Mouse (Mus musculus) cerebellum, adult 2 months (tissue): ENCODE results near the gene Gm5724. TPM values are rescaled to one million over a fixed set of nuclear protein-coding genes. Genes with fewer than 3 reads are reported as not detected.

Experiments used
- DNase-seq, 2 experiments: peaks; one replicate each; pipeline ENCODE4 v3.0.0; 2021
- H3K27ac ChIP-seq: fragments of 200-500 bp; 2 replicates; pipeline ENCODE4 v1.5.1; 2012; ENCODE audit warnings: low read length, control low read depth, inconsistent platforms; ENCODE audit not compliant: insufficient read depth
- H3K27me3 ChIP-seq: fragments of 200-500 bp; 2 replicates; pipeline ENCODE4 v1.6.1; 2012; ENCODE audit warnings: inconsistent platforms, mild to moderate bottlenecking, low read length, moderate library complexity; ENCODE audit not compliant: control insufficient read depth, insufficient read depth
- H3K4me1 ChIP-seq: fragments of 200-500 bp; 2 replicates; pipeline ENCODE4 v1.6.1; 2011; ENCODE audit warnings: low read length; ENCODE audit not compliant: control insufficient read depth, insufficient read depth
- H3K4me3 ChIP-seq: fragments of 200-500 bp; replicated peaks from 2 replicates; pipeline ENCODE3; 2011; ENCODE audit warnings: mild to moderate bottlenecking, low read depth, low read length, control low read depth; ENCODE audit not compliant: insufficient read depth
- CTCF ChIP-seq: fragments of 200-500 bp; IDR thresholded peaks from 2 replicates; pipeline ENCODE4 v1.5.1; 2011; ENCODE audit warnings: low read depth, mild to moderate bottlenecking, control low read depth, low read length, moderate library complexity, borderline replicate concordance; ENCODE audit not compliant: insufficient read depth
- POLR2A ChIP-seq: fragments of 200-500 bp; IDR thresholded peaks from 2 replicates; pipeline ENCODE4 v1.6.1; 2011; ENCODE audit warnings: low read length, control low read depth, borderline replicate concordance; ENCODE audit not compliant: insufficient read depth
- WGBS: fragments of 180-500 bp; shearing (Covaris S2); methylation state at CpG from one replicate; pipeline ENCODE4 v1.1.7; 2018; 5-methylcytosine and 5-hydroxymethylcytosine counted together
- polyA plus RNA-seq: library from polyadenylated mRNA; depleted of rRNA; stranded (reverse); fragments of >200 nt; gene quantifications from 2 replicates; pipeline ENCODE4 v1.2.3, GENCODE M21; 2012; rRNA removed

The Gm5724 gene
- not detected in 2 replicates for polyA plus RNA-seq

DNA sequence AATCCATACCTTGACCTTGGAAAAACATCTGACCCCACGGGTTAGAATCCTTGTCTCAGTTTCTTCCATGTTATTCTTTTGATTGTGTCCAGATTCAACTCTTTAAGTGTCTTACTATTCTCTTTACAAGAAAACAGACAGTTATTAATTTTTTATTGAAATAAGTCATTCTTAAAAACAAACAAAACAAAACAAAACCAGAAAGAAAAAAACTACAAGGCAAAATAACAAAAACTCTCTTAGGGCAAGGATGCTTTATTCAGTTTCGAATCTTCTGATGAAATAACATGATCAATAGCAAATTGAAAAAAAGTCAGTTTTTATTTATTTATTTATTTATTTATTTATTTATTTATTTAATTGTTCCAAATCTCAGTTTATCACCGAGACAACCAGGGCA is at the start of gene Gm5724:
Gm5724 (minus strand) TSS at position 101 of the 400 bp plus-strand sequence.
- Histone ChIP-seq H3K27ac (no peak within 1 kb of the TSS), H3K4me3 (no peak within 1 kb of the TSS), H3K4me1 (no peaks in the 10 kb centered on the region), H3K27me3 (no peaks in the 10 kb centered on the region)
- no peak for TF ChIP-seq CTCF
- no peak for TF ChIP-seq POLR2A
- no peak for DNase-seq
- 89% methylated on average over 3 of the region's 3 CpGs for WGBS

- Histone ChIP-seq H3K4me1 (no peaks in the 10 kb centered on the region), H3K27me3 (no peaks in the 10 kb centered on the region), H3K27ac (no peak overlapping the region), H3K4me3 (no peak overlapping the region)
- TF ChIP-seq CTCF (peak; percentile 26; the same call in 1 of the 2 replicates), POLR2A (no peak)
- DNase-seq: peak in 1 of 2 experiments; percentile 10
- WGBS: 32% methylated on average over 1 of the region's 1 CpGs
Measured at GRCm38 (mm10) chr6:141797837-141798236, 24.2 kb upstream of the Gm5724 start.

- no peak for DNase-seq
- 6% methylated on average over 2 of the region's 2 CpGs for WGBS
- H3K4me3 ChIP-seq: no peak overlapping the region
- no peak for TF ChIP-seq POLR2A
- TF ChIP-seq CTCF: no peak
- H3K4me1 ChIP-seq: no peaks in the 10 kb centered on the region
- H3K27ac ChIP-seq: no peak overlapping the region
- no peaks in the 10 kb centered on the region for H3K27me3 ChIP-seq
Measured at GRCm38 (mm10) chr6:141774476-141774875, 866 bp upstream of the Gm5724 start.

GRCm38 (mm10) chr6:141691246-141691645 is 82.4 kb downstream of the Gm5724 start:
- H3K27ac ChIP-seq: no peak overlapping the region

GRCm38 (mm10) chr6:141687008-141687407 is 86.6 kb downstream of the Gm5724 start:
- H3K4me1 ChIP-seq: no peaks in the 10 kb centered on the region
- DNase-seq: no peak
- no peak for TF ChIP-seq CTCF
- no peak for TF ChIP-seq POLR2A
- no peak overlapping the region for H3K27ac ChIP-seq
- 41% methylated on average over 4 of the region's 4 CpGs for WGBS
- H3K4me3 ChIP-seq: no peak overlapping the region
- H3K27me3 ChIP-seq: no peaks in the 10 kb centered on the region

More at GRCm38 (mm10) chr6:141691246-141691645, 82.4 kb downstream of the Gm5724 start:
- no peaks in the 10 kb centered on the region for H3K4me1 ChIP-seq
- DNase-seq: no peak
- no peak for TF ChIP-seq CTCF
- TF ChIP-seq POLR2A: no peak
- no peak overlapping the region for H3K4me3 ChIP-seq
- H3K27me3 ChIP-seq: no peaks in the 10 kb centered on the region

Other genes with a start within 250 kb of the Gm5724 start
- 32.1 and 34.5 TPM in 2 replicates for gene Slco1c1, start 249.4 kb downstream of the Gm5724 start, polyA plus RNA-seq
- 0.05 TPM in 2 replicates for gene Slco1b2, start 144.3 kb downstream of the Gm5724 start, polyA plus RNA-seq
- gene Slco1a4, start 82.4 kb upstream of the Gm5724 start, polyA plus RNA-seq: 43.4 and 47.5 TPM in 2 replicates
- not detected in 2 replicates for gene Slco1a1, start 173.2 kb upstream of the Gm5724 start, polyA plus RNA-seq
- not detected in 2 replicates for gene Gm6614, start 237.6 kb upstream of the Gm5724 start, polyA plus RNA-seq